In the genomic region with DNA sequence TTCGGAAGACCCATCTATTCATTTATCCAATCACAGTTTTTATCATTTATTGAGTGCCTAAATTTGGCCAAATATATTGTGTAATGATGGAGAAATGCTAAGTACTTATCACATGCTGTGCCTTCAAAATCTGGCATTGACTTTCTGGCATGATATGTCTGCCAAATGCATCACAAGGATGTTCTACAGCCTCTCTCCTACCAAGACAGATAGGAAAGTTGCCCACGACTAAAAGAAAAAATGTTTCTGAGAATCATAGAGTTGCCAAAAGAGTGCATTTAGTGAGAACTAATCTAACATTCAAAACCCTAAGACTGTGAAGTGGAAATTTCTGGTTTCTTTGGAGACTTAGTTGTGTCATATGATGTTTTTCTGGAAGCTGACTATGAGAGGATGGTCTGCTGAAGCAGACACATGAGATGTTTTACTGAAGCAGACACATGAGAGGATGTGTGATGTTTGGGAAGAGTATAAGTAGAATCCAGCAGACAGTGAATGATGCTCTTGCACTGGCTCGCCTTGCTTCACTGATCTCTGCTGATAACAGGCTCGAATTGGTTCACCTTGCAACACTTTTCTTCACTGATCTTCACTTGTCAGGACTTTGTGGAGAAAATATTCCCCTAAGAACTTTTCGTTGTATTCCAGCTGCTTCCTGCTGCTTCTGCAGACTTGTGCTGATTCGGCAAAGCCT, we compare ENCODE assay signal across 34 mouse cellular contexts. TPM values are rescaled to one million over a fixed set of nuclear protein-coding genes. Genes with fewer than 3 reads are reported as not detected.
DNase-seq lines count a peak whose midpoint lies in the region; ATAC-seq lines count a peak whose summit lies in the region.
"Had no signal": no experiment of that assay in that cellular context is flagged by ENCODE, and none has a peak within 500 bp of the region (broad histone marks: within the 10 kb centered on the region; RNA-seq: fewer than 3 reads in every experiment).

No protein-coding gene starts in this region.

- no peak overlapping the region for H3K4me3 ChIP-seq in forebrain, embryonic 16.5 days (replicated peaks; ENCODE audit: low read length)
- H3K4me3 ChIP-seq: embryonic facial prominence, embryonic 12.5 days; gastrocnemius, adult 2 months; hindbrain, embryonic 10.5 days; hindbrain, embryonic 15.5 days; limb, embryonic 10.5 days; limb, embryonic 15.5 days; liver, embryonic 13.5 days; neural tube, embryonic 15.5 days had no signal

- peak; percentile 21 to 52 for DNase-seq in frontal cortex, adult 2 months (ENCODE audit: extremely low spot score in 1 of 2, low spot score in 1 of 2)
- no peak for DNase-seq in frontal cortex, postnatal 10 days (ENCODE audit: low spot score in 2 of 2)
- DNase-seq in left cerebral cortex, adult 11 months (ENCODE audit: low spot score): peak; percentile 53
- DNase-seq in left cerebral cortex, postnatal 10 days (ENCODE audit: extremely low spot score in 1 of 2, low spot score in 2 of 2): no peak
- no peak for DNase-seq in lung, postnatal 36 days
- no peak for DNase-seq in kidney, postnatal 14 days
- DNase-seq: adrenal gland, adult 2 months; adrenal gland, postnatal 36 days; B cell, adult 2 months; cerebellum, adult 11 months; cerebellum, adult 9-10 months; embryo, embryonic 11 days; gastrocnemius, adult 2 months; gastrocnemius, postnatal 36 days; kidney, adult 11 months; kidney, postnatal 25 days; liver, embryonic 13.5 days; lung, adult 18-20 months; right cerebral cortex, postnatal 14 days; thymus, adult 18-20 months; thymus, postnatal 25 days had no signal

- H3K4me2 ChIP-seq in forebrain, embryonic 16.5 days (ENCODE audit: low read length): no peak overlapping the region
- H3K4me2 ChIP-seq: embryonic facial prominence, embryonic 12.5 days; heart, embryonic 11.5 days; hindbrain, embryonic 15.5 days; limb, embryonic 15.5 days; liver, embryonic 13.5 days; neural tube, embryonic 15.5 days had no signal

- H3K4me1 ChIP-seq in forebrain, embryonic 16.5 days (replicated peaks; ENCODE audit: control insufficient read depth, insufficient read depth, low read length): peaks cover 2% of the 10 kb centered on the region; the same call in 1 of the 2 replicates
- H3K4me1 ChIP-seq: embryonic facial prominence, embryonic 12.5 days; hindbrain, embryonic 10.5 days; hindbrain, embryonic 15.5 days; limb, embryonic 10.5 days; limb, embryonic 15.5 days; liver, embryonic 13.5 days; neural tube, embryonic 15.5 days had no signal

- intact Hi-C loops in left cerebral cortex, postnatal 10 days (cut with DNase I): no loop called here

- ATAC-seq in forebrain, embryonic 16.5 days: peak; percentile 52
- ATAC-seq: activated CD4-positive, CD25-positive, alpha-beta regulatory T cell, adult 4 months; inflammation-experienced regulatory T-cells, adult 6 months; lung, postnatal 0 days had no signal

- no peaks in the 10 kb centered on the region for H3K36me3 ChIP-seq in forebrain, embryonic 16.5 days (ENCODE audit: control insufficient read depth, insufficient read depth)
- H3K36me3 ChIP-seq: embryonic facial prominence, embryonic 12.5 days; hindbrain, embryonic 10.5 days; hindbrain, embryonic 15.5 days; limb, embryonic 10.5 days; limb, embryonic 15.5 days; liver, embryonic 13.5 days; neural tube, embryonic 15.5 days had no signal

- H3K27me3 ChIP-seq in forebrain, embryonic 16.5 days (replicated peaks; ENCODE audit: control insufficient read depth, insufficient read depth, low read length): no peaks in the 10 kb centered on the region
- H3K27me3 ChIP-seq: CH12.LX; embryonic facial prominence, embryonic 12.5 days; hindbrain, embryonic 15.5 days; limb, embryonic 15.5 days; liver, embryonic 13.5 days; neural tube, embryonic 15.5 days had no signal

- H3K9me3 ChIP-seq in forebrain, embryonic 16.5 days (ENCODE audit: control insufficient read depth, low read length): no peaks in the 10 kb centered on the region
- H3K9me3 ChIP-seq: embryonic facial prominence, embryonic 12.5 days; hindbrain, embryonic 10.5 days; hindbrain, embryonic 15.5 days; limb, embryonic 10.5 days; limb, embryonic 15.5 days; liver, embryonic 13.5 days; neural tube, embryonic 15.5 days had no signal

- H3K9ac ChIP-seq in forebrain, embryonic 16.5 days (replicated peaks; ENCODE audit: low read depth, low read length): no peak overlapping the region
- H3K9ac ChIP-seq: embryonic facial prominence, embryonic 12.5 days; hindbrain, embryonic 15.5 days; limb, embryonic 15.5 days; liver, embryonic 13.5 days; neural tube, embryonic 15.5 days had no signal

- 73% methylated on average over 6 of the region's 6 CpGs for WGBS in forebrain, embryonic 16.5 days

- no peak overlapping the region for H3K27ac ChIP-seq in forebrain, embryonic 16.5 days (ENCODE audit: low read length)
- H3K27ac ChIP-seq: embryonic facial prominence, embryonic 12.5 days; gastrocnemius, adult 2 months; hindbrain, embryonic 10.5 days; hindbrain, embryonic 15.5 days; limb, embryonic 10.5 days; limb, embryonic 15.5 days; liver, embryonic 13.5 days; macrophage; neural tube, embryonic 15.5 days had no signal

RNA-seq across cellular contexts. Expression of gene C7, which starts 59.9 kb away (rescaled TPM):
- 0.59 and 0.84 TPM in 2 replicates for polyA plus RNA-seq in frontal cortex, adult 2 months (2012; rRNA removed)
- under 1 TPM; 0.47 to 0.81 TPM for total RNA-seq in left cerebral cortex, postnatal 10 days (2021)
- polyA plus RNA-seq in forebrain, embryonic 16.5 days (2015; fragmentation: Nextera tagmentation; extraction: Ambion mirVana): 0.08 TPM in 1 of 2 replicates, not detected in the other
- polyA plus RNA-seq: activated CD4-positive, CD25-positive, alpha-beta regulatory T cell, adult 4 months; inflammation-experienced regulatory T-cells, adult 6 months; liver, embryonic 13.5 days; macrophage had no signal

Comparison
In these comparisons a context has a peak if more than half of its experiments do, and no peak if none do; other contexts are left out.
1. DNase-seq: peak in frontal cortex, adult 2 months (2 of 2) and left cerebral cortex, adult 11 months (single experiment); none in frontal cortex, postnatal 10 days (0 of 2), left cerebral cortex, postnatal 10 days (0 of 2), lung, postnatal 36 days (single experiment) and kidney, postnatal 14 days (single experiment).